Mouse (Mus musculus) left cerebral cortex, adult 6 months (tissue): ENCODE measurements around the gene Epb41l2. TPM values are rescaled to one million over a fixed set of nuclear protein-coding genes. Genes with fewer than 3 reads are reported as not detected.

Experiments
- long read RNA-seq, 2 experiments: library from polyadenylated mRNA; unstranded; transcript quantifications; one replicate each; pipeline ENCODE4 v2.0.0; 2019 to 2020
- polyA plus RNA-seq: library from polyadenylated mRNA; unstranded; fragments of <200 nt; fragmentation: Nextera tagmentation; gene quantifications from 2 replicates; pipeline ENCODE4 v1.2.3, GENCODE M21; 2021

The Epb41l2 gene
- 19.8 and 25.6 TPM in 2 replicates for polyA plus RNA-seq
- long read RNA-seq, experiment 1, full-length matches to known transcripts = 7 of 60 reads
- long read RNA-seq, experiment 1, partial matches to known transcripts = 15 of 60 reads
- long read RNA-seq, experiment 1, other reads (novel, unspliced or antisense) = 38 of 60 reads
- long read RNA-seq, experiment 2, full-length matches to known transcripts = 1 of 32 reads
- long read RNA-seq, experiment 2, partial matches to known transcripts = 26 of 32 reads
- long read RNA-seq, experiment 2, other reads (novel, unspliced or antisense) = 5 of 32 reads

GRCm38 (mm10) chr10:25359208-25359958 is at the start of gene Epb41l2:
TSS of gene Epb41l2 (plus strand) at chr10:25359798.

GRCm38 (mm10) chr10:25535891-25536331 is 176.3 kb downstream of the Epb41l2 start, which contains the start of gene Smlr1:
TSS of gene Smlr1 (minus strand) at chr10:25536267.

Other genes starting within 250 kb of the Epb41l2 start
- 39.0 and 42.1 TPM in 2 replicates for gene Akap7, start 51.9 kb upstream of the Epb41l2 start, polyA plus RNA-seq
- gene Smlr1, start 176.5 kb downstream of the Epb41l2 start, polyA plus RNA-seq = not detected in 2 replicates